Mouse (Mus musculus) right cerebral cortex, adult 18-20 months (tissue): ENCODE measurements at regions not wholly inside any gene's neighbourhood (a gene's known extent, or its start where the extent isn't known, plus 50 kb on each side); places are given as distances from the start of the nearest gene placed in this dataset.

Experiments
- DNase-seq: peaks from one replicate; pipeline ENCODE4 v3.0.0; 2022; ENCODE audit warnings: mixed read lengths

GRCm38 (mm10) chr16:27507212-27507611, 118.5 kb downstream of the Ccdc50 start:
- no peak for DNase-seq

GRCm38 (mm10) chr16:27523527-27524121, 135.0 kb downstream of the Ccdc50 start:
- DNase-seq, result peak; percentile 88

- DNase-seq, result no peak
Measured at GRCm38 (mm10) chr16:27526669-27527068, 138.0 kb downstream of the Ccdc50 start.

GRCm38 (mm10) chr16:27530634-27531033, 142.0 kb downstream of the Ccdc50 start:
- DNase-seq, result no peak
